Mouse (Mus musculus) layer of hippocampus, adult 9-10 months (tissue): ENCODE results near the gene Pate1.

Experiments used
- DNase-seq: peaks from one replicate; pipeline ENCODE4 v3.0.0; 2022; ENCODE audit warnings: low spot score

The Pate1 gene

GRCm38 (mm10) chr9:35687013-35687412, at the start of gene Pate1:
TSS of gene Pate1 (minus strand) at chr9:35687390.
- peak; percentile 1 for DNase-seq

- no peak for DNase-seq
Observed at GRCm38 (mm10) chr9:35707265-35707664, 20.1 kb upstream of the Pate1 start.

DNA sequence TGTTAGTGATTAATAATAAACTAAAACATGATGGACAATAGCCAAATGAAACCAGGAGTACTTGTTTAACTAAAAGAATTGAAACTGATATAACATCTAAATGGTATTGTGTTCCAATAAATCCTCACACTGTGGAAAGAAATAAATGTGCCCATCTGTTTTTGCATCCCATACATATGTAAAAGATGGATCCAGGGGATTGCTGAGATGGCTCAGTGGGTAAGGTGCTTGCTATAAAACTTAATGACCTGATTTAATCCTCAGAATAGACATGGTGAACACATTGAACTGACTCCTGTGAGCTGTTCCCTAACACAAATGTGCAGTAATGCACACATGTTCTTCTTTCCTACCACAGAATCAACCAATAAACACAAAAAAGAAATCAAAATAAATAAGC, 4.7 kb upstream of the Pate1 start:
- no peak for DNase-seq

GRCm38 (mm10) chr9:35673557-35673956, 13.6 kb downstream of the Pate1 start:
- DNase-seq = no peak

- DNase-seq = no peak
Observed at GRCm38 (mm10) chr9:35648102-35648501, 39.1 kb downstream of the Pate1 start, which contains the start of gene Pate3. TSS of gene Pate3 (minus strand) at chr9:35648202.
